Mouse (Mus musculus): Measurements from ENCODE around the gene Lonp2.

Gene Lonp2

DNA sequence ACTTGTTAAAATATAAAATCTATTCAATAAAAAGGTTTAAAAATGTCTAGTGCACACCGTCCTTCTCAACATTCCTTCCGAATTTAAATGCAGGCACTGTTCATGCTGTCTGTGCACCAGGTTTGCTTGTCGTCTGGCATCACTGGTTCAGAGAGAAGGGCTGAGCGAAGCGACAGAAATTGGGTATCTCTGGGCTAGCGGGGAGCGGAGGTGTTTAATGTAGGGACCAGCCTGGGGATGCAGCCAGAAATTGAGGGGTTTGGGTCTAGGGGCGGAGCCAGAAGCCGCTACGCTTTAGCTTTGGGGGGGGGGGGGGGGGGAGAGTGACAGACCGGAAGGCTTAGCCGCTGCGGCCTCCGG, 312 bp upstream of the Lonp2 start:
- no peak for DNase-seq (ENCODE audit: low spot score)

DNA sequence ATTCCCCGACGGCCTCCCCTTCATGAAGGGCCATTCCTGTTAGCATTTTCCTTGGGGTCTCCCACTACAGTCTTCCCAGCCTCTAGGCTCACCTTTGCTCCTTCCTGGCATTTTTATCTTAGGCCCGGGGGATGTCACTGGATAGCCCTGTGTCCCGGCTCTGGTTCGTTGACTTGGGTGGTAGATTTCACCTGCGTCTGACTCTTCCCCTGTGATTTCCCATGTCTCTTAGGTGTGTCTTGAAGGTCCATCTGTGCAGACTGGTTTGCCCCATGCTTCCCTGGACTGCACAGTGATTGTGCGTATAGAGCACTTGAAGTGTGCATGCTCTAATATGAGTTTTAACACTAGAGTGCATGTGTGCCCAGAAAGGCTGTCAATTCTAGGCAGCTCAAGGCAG, 1.1 kb downstream of the Lonp2 start:
- DNase-seq (ENCODE audit: low spot score), result no peak

DNA sequence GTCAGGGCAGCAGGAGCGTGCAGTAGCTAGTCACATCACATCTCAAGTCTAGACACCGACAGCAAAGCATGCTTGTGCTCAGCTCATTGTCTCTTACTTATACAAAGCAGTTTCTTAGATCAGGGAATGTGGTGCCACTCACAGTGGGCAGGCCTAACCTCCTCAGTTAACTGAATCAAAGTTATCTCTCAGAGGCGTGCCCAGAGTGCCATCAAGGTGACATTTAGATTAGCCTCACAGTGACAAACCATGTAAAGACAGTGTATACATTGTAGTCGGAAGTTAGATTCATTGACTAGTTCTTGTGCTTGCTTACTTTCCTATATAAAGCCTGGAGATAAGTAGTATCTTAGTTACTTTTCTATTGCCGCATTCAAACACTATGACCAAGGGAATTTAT, 6.4 kb downstream of the Lonp2 start:
- DNase-seq (ENCODE audit: low spot score), result no peak

DNA sequence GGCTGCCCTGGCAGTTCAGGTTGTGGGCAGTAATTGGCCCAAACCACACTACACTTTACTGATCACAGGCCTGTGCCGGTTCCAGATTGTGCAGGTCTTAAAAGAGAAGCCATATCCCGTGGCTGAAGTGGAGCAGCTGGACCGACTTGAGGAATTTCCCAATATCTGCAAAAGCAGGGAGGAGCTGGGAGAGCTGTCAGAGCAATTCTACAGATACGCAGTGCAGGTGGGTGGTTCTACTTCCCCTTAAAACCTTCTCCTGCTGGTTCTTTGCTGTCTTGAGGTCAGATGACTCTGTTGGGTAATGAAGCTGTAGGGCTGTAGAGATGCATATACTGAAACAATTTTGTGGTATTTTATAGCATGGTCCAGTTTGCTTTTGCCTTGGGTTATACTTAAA, 7.6 kb downstream of the Lonp2 start:
- DNase-seq (ENCODE audit: low spot score), result peak; percentile 45

DNA sequence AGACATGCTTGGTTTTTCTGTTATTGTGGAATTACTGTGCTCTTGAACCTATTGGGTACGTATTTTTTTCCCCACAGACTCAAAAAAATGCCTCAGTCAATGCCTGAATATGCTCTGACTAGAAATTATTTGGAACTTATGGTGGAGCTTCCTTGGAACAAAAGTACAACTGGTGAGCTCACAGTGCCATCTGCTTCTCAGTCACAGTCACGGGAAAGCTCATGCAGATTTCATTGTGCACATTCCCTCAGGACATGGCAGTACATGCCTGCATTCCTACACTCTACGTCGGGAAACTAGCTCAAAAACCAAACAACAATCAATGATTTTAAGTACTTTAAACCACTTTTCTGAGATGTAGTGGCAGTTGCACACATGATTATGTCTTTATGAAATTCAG, 14.0 kb downstream of the Lonp2 start:
- no peak for DNase-seq (ENCODE audit: low spot score)

DNA sequence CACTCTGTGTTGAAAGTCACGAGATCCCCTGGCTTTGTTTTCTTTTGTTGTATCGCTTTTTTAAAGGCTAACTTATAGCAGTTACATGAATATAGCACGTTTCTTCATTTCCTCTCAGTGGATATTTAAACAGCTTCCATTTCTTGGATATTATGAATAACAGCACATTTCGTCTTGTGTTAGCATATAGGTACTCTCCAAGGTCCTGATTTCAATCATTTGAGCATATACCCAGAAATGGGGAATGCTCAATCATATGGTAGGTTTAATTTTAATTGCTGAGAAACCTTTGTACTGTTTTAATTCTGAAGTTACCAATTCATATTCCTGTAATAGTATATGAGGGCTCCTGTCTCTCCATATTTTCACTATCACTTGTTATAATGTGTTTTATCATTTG, 15.1 kb downstream of the Lonp2 start:
- DNase-seq (ENCODE audit: low spot score), result no peak

DNA sequence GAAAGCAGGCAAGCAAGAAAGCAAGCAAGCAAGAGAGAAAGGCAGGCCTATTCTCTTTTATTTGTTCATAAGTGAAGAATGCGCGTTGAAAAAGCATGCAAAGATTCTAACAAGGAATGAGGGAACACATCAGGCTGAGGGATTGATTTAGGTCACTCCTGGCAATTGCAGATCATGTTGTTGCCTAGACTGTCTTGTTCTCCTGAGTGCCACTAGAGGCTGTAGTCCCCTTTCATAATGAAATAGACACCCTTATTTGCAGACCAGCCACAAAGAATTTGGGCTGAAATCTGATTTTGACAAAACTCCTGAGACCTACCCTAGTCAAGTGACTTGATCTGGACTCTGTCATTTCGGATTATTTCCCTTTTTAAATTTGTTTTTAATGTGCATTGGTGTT, 18.8 kb downstream of the Lonp2 start:
- no peak for DNase-seq (ENCODE audit: low spot score)

DNA sequence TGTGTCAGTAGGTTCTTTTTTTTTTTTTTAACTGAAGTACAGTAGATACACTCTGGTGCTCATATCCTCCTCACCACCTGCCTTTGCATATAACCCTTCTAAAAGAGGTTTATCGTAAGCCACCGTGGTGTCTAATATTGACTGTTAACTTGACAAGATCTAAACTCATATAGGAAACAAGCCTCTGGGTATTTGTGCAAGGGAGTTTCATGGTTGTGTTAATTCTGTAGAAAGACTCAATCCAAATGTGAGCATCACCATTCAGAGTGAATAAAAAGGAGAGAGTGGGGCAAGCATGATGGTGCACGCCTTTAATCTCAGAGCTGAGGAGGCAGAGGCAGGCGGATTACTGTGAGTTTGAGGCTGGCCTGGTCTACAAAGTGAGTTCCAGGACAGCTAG, 20.8 kb downstream of the Lonp2 start:
- no peak for DNase-seq (ENCODE audit: low spot score)

DNA sequence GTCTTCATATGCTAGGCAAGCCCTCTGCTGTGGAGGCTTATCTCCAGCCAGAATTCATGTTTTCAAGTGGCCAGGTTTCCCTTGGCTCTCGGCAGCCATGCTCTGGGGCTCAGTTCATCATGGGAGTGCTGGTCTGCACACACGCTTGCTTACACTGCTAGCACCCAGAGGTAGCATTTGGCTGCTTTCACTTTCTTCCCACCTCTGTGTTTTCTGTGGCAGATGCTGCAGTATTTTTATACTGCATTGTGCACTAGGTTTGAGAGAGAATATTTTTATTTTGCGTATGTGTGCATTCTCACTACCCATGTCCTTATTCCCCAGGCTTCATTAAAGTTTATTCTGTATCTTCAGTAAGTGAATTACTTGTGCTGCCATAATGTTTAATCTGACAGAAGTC, 23.9 kb downstream of the Lonp2 start:
- DNase-seq (ENCODE audit: low spot score), result no peak

DNA sequence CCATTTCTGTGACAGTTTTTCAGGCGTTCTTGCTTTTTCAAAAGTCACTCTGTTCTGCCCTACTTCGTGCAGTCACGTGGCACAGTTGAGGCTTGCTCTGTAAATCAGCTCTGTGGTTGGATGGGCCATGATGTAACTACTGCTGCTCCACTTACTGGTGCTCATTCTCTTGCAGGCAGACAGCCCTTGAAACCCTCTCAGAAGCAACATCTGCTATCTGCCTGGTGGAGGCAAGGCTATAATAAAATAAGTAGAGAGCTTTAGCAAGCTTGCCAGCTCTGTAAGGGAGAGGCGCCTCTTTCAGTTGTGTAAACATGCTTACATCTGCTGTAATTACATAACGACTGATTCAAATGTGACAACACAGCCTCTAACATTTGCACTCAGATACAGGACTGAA, 27.6 kb downstream of the Lonp2 start:
- no peak for DNase-seq (ENCODE audit: low spot score)

DNA sequence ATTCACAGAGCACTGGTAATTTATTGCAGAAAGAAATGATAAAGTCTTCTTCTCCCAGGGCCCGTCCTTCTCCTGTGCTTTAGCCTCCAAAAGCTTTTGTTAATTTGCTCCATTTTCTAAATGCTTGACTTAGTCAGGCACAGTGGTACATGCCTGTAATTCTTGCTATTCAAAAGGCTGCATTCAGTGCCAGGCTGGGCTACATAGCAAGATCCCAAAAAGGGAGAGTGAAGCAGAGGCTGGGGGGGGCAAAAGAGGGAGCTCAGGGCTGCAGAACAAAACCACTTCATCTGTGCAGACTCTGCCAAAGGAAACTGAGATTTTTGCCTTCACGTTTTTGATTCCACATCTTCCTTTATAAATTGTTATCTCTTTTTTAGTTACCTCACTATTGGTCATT, 28.7 kb downstream of the Lonp2 start:
- DNase-seq (ENCODE audit: low spot score), result no peak

DNA sequence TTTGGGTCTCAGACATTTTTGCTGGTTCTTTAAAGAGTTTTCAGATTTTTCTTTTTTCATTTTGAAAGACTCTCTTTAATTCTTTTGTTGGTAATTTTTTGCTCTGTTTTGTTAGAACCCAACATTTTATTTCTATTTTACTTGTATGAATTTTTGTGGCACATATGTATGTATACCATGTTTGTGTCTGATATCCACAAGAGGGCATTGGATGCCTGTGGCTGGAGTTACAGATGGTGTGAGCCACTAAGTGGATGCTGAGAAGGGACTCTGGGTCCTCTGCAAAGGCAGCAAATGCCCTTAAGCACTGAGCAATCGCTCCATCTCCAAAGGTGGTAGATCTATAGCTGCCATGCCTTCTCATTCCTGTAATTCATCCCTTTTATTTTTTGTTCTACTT, 30.7 kb downstream of the Lonp2 start:
- DNase-seq (ENCODE audit: low spot score), result no peak

DNA sequence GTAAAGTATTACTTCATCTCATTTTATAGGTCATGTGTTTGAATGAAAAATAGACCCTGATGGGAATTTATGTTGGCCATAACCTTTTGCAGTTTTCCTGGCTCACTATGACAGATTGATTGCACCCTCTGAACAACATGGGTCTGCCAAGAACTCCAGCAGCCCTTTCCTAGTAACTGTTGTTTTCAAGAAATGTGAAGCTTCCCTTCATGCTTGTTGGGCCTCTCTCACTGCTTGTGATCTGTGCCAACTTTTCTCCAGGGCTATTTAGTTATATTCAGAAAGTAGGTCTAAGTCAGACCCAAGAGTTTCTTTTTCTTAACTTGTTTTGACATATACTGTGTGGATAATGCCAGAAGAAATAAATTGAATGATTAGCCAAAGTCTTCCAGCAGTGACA, 44.9 kb downstream of the Lonp2 start:
- DNase-seq (ENCODE audit: low spot score), result no peak

DNA sequence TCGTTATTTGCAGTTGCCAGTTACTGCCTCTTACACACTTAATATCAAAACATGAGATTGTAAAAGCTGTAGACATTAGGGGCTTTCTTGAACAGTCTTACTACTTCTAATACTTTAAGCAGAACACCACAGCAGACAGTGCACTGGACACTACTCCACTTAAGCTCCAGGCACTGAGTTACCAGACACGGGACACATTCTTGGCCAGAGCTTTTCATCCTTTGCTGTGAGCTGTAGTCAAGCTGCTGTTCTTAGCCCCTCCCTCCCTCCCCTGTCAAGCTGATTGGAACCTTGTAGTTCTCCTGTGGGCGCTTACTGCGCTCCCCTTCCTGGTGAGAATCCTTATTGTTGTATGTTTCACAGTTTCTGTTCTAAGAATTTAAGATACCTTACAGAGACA, 45.4 kb downstream of the Lonp2 start:
- no peak for DNase-seq (ENCODE audit: low spot score)

DNA sequence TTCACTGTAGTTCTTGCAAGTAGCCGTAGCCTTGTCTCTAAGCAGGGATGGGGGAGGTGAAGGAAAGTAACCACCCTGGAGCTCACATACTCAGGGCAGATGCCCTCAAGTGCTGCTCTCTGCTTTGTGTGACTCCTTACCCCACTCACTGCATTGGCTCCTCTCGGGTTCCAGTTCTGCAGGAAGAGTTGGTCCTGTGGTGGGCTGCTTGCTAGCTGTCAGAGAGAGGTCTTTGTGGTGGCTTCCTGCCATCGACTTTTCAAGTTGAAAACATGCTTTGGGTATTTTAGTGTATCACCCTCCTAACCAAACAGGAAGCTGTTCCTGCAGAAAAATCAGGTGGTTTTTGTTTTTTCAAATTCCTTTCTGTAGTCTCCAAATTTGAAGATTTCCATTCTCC, 62.8 kb downstream of the Lonp2 start:
- no peak for DNase-seq (ENCODE audit: low spot score)

DNA sequence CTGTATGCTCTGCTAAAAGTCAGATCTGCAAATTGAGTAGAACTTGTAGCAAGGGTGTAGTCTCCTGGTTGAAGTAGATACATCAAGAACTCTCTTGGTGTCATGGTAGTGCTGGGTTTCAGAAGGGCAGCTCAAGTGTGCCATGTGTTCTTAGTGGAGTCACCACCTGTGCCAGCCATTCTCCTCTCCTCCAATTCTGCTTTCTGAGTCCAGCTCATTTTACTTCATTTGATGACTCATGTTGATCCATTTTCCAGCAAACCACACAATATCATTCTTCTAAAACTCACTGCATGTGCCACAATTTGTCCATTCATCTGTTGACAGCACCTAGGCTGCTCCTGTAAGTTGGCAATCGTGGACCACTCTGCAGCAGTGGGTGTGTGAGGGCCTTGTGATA, 68.3 kb downstream of the Lonp2 start:
- DNase-seq (ENCODE audit: low spot score), result no peak

DNA sequence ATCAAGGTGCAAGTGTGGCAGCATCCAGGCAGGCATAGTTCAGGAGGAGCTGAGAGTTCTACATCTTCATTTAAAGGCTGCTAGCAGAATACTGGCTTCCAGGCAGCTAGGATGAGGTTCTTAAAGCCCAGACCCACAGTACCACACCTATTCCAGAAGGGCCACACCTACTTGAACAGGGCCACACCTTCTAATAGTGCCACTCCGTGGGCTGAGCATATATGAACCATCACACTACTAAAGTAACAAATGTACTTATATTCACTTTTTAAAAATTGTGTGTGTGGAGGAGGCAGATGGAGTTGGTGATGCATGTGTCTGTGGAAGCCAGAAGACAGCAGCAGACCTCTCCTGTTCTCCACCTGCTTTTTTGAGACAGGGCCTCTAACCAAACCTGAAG, 70.2 kb downstream of the Lonp2 start:
- DNase-seq (ENCODE audit: low spot score), result no peak

DNA sequence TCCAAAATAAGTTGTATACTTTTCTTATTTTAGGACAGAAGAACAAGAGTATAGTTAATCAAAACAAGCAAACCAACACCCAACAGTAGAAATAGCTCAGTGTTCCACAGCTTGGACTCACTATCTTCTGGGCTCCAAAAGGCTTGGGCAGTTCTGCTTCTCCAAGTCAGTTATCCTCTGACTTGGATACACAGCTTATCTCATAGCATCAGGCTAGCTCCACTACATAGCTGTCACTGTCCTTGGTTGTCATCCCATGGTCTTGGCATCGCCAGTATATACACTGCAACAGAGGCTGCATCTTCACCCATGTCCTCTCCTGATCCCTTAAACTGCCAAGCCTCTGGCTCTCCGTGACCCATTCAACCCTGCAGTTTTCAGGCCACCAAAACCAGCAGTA, 71.9 kb downstream of the Lonp2 start:
- DNase-seq (ENCODE audit: low spot score), result no peak

DNA sequence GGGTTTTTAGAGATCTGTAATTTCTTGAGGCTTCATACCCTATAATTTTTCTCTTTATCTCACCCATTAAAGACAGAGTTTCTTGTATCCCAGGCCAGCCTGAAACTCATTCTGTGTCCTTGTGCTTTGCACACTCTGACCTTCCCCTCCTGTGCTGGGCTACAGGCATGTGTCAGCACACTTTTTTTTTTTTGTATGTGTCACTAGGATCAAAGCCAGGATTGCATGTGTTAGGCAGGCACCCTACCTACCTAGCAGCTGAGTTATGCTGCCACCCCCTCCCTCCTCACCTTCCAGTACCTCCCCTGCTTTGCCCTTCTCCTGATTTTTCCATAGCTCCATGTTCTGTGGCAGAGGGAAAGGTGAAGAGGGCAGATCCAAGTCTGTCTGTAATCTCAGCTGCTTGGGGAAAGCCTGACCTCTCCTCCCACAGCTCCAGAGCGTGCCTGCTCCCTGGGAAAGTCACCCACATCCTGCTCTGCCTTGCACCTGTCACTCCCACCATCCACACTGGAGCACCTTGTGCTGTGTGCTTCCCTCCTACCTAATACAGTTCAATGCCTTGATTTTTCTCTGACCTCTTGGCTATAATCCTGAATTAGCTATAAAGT, 75.1 kb downstream of the Lonp2 start:
- no peak for DNase-seq (ENCODE audit: low spot score)

DNA sequence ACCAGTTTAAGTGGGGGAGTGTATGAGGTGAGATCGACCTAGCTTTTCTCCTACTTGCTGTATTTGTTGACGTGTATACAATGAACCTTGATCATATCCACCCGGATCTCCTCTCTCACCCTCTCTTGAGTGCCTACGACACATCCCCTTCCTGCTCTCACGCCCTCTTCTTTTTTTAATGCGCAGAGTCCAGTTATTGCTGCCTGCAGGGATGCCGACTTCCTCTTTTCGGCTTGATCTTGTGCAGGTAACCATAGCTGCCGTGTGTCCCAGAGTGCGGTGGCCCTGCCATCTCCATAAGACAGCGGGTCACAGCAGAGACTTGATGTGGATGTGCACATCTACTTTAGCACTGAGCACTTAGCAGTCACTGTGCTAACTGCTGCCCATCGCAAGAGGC, 75.6 kb downstream of the Lonp2 start:
- no peak for DNase-seq (ENCODE audit: low spot score)

DNA sequence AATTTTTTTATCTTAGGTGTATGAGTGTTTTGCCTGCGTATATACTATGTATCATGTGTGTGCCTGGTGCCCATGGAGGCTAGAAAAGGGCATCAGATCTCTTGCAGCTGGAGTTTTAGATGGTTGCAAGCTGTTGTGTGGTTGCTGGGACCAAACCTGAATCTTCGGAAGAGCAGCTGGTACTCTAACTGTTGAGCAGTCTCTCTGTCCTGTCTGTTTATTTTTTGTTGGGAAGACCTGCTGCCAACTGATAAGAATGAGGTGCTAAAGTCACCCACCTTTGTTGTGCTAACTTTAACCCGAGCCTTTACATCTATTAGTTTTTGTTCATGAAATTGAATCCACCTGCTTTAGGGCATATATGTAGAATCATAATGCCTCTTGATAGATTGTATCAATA, 78.6 kb downstream of the Lonp2 start:
- no peak for DNase-seq (ENCODE audit: low spot score)

DNA sequence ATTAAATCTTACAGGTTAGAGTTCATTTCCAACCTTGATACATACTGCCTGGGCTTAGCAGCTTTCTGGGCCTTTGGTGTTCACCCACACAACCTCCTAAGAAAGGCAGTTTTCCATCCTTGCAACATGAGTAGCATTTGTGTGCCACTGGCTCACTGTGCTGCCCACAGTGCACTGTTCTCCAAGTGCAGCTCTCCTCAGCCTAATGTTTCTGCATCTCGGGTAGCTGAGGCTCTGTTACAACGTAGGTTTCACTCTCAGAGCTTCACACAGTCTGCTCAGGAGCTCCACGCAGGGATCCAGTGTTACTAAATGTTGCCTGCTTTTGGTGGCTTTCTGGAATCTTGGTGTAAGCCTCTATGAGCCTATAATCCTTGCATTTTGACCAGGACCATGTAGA, 81.5 kb downstream of the Lonp2 start:
- no peak for DNase-seq (ENCODE audit: low spot score)

DNA sequence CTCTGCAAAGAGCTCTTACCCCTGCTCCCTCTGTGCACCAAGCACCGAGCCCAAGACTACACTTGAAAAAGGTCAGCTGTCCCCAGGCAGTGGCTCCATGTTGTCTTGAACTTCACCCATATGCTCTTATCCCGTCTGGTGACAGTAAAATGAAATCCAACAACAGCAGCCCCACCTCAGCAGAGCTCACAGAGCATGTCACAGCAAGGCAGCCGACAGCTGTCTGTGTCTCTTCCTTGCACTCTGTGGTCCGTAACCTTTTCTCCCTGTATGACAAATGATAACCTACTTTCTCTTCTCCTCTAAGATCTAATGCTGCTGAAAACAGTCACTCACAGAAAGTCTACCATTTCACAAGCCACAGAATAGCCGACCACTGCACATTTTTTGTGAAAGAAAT, 82.9 kb downstream of the Lonp2 start:
- DNase-seq (ENCODE audit: low spot score), result no peak

DNA sequence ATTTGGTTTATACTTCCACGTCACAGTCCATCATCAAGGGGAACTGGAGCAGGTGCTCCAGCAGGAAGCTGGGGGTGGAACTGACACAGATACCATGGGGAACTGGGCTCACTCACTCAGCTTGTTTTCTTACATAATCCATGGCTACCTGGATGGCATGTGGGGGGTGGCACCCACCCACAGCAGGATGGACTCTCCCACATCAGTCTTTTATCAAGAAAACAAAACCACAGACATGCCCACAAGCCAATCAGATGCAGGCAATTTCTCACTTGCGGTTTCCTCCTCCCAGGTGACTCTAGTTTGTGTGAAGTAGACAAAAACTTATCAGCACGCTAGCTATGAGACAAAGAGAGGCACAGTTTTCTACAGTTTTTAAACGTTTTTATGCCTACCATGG, 84.0 kb downstream of the Lonp2 start:
- DNase-seq (ENCODE audit: low spot score), result peak; percentile 50

DNA sequence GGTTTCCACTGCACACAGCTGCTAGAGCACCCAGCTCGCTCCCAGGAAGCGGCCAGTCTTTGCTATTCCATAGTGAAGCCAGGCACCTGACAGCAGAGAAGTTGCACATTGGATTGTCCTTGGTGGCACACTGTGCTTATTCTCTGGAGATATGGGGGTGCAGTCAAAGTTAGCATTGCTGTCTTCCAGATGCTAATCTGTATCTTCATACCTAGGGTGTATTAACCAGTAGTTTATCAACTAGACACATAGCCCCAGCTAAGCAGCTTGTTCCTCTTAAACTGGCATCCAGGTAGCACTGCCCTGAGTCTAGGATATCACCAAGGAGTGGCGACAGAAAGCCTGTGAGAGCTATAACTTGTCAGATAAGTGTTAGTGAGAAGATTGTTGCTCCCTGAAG, 88.8 kb downstream of the Lonp2 start:
- DNase-seq (ENCODE audit: low spot score), result no peak

Data from lung, postnatal 25 days (tissue).